Mouse (Mus musculus) thymus, postnatal 10 days (tissue): ENCODE data around the gene Hist1h4f.
"Not testable (repeated sequence)": the region's sequence is repeated elsewhere in the genome, so short reads cannot be mapped to it uniquely, and the experiment has no call there.

Experiments
- DNase-seq, 2 experiments: peaks; one replicate each; pipeline ENCODE4 v3.0.0; 2021; ENCODE audit warnings: low spot score in 2 of 2

Gene Hist1h4f

DNA sequence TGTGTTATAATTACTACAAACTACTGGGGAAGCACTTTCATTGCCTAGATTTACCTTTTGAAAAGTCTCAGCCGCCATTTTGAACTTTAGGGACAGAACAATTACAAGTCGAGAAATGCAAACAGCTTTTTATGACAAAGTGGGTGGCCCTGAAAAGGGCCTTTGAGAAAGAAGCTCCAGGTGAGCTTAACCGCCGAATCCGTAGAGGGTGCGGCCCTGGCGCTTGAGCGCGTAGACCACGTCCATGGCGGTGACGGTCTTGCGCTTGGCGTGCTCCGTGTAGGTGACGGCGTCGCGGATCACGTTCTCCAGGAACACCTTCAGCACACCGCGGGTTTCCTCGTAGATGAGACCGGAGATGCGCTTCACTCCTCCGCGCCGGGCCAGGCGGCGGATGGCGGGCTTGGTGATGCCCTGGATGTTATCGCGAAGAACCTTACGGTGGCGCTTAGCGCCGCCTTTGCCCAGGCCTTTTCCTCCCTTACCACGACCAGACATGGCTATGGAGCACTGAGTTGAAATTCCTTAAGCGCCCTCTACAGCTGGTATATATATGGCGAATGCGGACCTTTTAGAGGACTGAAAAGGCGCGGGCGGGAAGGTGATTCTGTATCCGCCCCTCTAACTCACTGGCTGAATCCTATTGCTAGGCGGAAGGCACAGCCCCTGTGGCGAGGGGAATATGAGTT is at the start of gene Hist1h4f:
TSS of gene Hist1h4f (minus strand) at position 503 of the 689 bp plus-strand sequence.
- peak; percentile 86 to 89 for DNase-seq

DNA sequence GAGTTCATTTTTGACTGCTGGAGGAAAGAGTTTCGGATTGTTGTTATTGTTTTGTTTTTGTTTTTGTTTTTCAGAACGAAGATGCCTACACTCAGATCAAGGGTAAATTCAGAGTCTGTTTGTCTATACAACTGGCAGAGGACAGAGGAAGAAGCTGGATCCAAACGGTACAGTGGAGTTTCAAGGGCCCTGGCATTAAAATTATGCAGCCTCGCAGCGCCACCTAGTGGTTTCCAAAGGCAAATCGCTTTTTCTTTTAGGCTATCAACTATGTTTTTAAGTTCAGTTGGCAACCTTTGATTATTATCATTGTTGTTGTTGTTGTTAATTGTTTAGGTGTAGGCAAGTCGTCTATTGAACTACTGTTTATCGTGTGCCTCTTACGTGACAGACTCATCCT is 46.5 kb upstream of the Hist1h4f start:
- peak; percentile 57 to 86 for DNase-seq

DNA sequence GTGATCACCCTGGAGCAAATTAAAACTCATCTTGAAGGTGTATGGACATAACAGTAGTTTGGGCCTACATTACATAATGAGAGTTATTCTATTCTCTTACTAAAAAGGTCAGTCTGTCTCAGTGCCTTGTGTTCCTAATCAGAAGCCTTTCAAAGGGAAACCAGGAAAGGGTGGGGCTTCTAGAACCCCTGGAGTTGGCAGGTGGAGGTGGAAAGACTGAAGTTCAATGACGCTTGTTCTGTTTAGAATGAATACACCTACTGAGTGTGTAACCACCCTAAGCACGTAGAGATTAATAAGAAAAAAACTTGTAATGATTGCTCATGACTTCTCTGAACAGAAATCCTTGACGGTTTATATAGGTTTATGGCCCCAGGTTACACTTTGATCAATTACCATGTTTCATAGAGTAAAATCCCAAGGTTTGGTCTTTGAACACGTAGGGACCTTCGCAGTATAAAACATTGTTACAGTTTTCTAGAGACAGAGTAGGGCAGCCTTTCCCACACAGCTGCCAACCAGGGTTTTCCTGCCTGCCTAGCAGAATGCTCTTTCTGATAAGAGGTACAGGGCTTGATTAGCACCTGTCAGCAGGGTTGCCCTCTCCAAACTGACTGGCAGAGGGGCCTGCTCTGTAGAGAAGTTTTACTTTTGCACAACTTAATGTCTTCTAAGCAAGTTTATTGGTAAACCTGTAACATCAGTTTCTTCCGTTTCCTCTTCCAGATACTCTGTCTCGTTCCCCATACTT is 44.3 kb upstream of the Hist1h4f start:
- no peak for DNase-seq

DNA sequence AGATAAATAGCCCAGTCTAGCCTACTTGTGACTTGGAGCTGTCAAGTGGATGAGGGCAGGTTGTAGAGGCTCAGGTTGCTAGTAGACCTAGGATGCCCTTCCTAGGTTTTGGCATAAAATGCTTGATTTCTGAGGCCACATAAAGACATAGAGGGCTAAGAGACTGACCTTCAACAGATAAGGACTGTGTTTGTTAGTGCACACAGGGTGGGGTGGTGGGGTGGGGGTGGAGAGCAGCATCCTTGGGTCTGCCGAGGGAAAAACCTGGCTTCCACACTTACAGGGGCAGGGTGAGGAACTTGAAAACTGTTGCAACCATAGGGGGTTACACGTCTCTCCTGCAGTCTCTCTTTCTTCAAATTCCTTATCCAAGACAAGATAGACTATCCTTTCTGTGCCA is 43.7 kb upstream of the Hist1h4f start:
- no peak for DNase-seq

DNA sequence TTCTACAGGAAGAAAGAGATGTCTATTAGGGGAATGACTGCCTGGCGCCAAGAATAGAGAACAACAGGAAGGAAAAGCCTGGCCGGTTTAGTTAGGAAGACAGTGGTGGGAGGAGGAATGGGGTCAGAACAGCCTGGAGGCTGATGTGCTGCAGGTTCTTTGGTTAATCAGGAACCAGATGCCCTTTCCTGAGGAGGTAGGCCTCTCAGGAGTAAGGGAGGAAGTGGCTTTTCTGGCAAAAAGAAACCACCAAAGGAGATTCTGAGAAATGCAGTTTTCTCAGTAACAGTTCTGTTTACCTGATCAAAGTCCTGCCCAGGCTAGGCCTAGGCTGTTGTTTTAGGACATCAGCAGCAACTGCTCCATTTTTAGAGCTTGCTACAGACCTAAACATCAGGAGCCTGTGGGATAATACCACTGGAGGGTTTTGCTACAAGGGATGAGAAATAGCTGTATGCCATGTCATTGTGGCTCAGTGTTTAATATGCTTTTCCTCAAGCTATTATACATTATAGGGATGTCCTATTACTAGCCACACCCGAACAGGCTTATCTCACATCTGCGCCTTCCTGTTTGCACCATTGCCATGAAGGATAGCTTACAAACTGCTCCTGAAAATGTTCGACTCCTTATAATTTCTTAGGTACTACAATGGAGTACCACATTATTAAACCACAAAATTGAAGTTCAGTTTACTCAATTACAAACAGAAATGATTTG is 41.8 kb upstream of the Hist1h4f start:
- no peak for DNase-seq

DNA sequence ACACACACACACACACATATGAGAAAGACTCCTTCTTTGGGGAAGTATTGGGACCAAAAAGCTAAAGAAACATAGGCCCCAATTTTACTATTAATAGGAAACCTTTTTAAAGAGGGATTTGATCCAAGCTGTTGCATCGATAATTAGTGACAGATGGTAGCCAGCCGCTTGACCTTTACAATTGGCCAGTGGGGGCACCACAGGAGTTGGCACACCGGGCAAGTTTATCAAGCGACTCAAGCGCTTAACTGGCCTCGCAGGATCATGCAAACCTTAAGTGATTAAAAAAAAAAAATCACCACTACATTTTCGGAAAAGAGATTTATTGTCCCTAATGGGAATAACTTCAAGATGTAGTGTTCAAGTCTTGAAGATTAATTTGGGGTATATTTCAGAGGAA is 41.2 kb upstream of the Hist1h4f start:
- DNase-seq, result no peak

DNA sequence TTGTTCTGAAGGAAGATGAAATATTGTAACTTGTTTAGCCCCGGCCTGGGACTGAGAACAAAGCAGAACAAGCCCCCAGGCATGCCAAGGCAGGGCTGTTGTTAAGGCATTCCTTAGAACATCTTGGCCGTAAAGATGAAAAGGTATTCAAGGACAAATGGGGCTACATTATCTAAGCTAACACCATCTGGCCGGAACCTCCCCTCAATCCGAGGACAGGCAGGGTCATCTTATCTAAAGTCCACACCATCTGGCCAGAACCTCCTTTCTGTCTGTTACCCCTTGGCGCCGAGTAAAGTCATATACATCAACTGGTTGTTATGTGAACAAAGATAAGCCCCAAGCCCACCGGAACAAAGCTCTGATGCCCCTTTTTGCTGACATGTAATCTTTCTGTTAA is 40.4 kb upstream of the Hist1h4f start:
- DNase-seq, result not testable (repeated sequence)

DNA sequence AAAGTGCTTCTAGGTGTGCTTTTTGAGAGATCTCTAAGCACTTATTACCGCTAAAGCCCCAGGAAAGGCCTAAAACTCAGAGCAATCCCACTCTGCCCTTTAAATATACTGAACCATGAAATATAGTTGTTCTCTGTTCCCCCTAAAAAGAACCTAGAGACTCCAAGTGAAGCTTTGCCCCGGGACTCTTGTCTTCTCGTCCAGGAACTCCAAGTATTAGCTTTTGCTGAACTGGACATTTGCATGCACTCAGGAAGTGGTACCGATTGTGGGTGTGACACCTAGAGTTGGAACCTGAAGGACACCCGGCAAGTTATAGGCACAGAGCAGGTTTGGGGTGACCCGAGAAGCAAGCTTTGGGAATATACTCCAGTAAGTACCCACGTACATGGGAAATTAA is 39.8 kb upstream of the Hist1h4f start:
- DNase-seq, result no peak

DNA sequence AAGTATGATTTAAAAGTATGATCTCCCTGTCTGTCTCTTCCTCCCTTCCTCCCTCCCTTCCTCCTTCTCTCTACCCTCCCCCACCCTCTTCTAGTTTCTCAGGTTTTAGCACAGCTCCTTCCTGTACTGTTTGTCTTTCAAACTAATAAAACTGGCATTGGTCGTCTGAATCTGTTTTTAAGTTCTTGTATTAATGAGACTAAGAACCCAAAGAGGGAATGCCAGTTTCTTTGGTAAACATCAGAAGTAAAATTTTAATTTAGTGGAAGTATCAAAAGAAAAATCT is 35.4 kb upstream of the Hist1h4f start:
- DNase-seq, result no peak

DNA sequence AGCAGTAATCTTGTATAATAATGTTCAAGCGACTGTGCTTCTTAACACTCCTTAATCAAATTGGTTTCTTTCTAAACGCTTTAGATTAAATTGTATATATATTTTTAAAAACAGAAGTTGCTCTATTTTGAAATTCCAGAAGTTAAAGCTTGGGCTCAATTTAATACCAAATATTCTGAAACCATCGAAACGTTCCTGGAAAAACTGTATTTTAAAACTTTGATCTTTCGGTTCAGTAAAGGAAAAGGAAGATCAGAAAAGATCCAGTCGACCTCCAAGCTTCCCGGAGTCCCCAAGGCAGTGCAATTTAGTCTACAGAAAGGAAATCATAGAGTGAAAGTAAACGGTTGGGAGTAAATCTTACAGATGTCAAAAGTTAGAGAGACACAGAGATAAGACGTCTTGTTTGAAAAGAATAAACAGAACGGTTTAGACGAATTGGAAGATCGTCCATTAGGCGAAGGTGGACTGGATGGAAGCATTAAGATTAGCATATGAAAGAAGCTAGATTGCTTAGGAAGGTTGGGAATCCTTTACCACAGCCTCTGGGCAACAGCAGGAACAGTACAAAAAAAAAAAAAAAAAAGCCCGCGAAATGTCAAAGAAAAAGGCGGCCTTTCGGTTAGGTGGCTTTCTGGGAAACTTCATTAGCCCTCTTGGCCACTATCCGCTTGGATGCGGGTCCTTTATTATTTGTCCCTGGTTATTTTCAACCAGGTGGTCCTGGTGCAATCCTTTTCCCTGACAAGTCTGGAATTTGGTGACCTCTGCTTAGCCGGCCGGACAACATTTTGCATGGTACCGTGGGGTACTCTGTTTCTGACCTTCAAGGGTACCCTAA is 34.9 kb upstream of the Hist1h4f start:
- DNase-seq, result no peak

DNA sequence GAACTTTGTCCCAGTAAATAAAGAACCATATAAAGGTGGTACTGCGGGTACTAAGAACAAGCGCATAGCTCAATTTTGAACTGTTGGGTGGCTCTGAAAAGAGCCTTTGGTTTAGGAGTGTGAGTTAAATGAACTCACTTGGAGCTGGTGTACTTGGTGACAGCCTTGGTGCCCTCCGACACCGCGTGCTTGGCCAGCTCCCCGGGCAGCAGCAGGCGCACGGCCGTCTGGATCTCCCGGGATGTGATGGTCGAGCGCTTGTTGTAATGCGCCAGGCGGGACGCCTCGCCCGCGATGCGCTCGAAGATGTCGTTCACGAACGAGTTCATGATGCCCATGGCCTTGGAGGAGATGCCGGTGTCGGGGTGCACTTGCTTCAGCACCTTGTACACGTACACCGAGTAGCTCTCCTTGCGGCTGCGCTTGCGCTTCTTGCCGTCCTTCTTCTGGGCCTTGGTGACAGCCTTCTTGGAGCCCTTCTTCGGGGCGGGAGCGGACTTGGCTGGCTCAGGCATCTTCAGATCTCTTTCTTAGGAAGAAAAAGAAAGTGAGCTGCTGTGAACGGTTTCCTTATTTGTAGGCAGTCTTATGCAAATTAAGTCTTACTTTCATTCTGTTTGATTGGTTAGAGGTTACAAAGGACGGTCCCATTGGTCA is 34.1 kb upstream of the Hist1h4f start:
- DNase-seq, result peak; percentile 76 to 80

DNA sequence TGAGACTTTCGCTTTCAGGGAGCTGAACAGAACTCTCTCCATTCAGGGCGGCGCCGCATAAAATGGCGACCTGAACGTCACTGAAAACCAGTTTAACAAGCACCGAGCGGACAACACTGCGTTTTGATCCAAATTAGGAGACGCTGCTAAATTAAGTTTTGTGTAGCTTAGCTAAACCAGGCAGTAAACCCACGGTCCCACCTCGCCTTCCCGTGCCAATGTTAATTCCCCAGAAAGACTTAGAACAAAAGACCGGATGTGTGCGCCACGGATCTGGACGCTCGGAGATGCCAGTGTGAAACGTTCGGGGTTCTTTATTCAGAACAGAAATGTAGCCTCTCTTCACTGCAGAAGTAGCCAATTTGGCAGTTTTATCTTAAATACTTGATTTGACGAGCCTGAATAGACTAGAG is 33.6 kb upstream of the Hist1h4f start:
- DNase-seq, result peak; percentile 57 to 67

DNA sequence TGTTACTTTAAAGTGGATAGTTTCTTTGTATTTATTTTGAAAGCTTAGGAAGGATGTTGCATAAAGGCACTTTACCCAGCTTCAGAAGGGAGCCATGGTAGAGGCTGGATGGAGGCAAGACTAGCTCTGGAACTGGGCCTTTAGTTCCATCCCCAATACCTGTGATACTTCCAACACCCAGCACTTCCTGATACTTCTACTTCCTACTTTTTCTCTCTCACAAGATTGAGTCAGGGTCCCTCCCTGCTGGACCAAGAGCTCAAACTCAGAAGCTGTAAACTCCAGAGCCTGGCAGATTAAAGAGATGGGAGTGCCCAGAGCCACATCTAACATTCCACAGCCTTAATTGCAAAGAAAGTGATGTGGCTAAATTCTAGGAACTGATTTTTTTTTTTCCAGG is 32.9 kb upstream of the Hist1h4f start:
- no peak for DNase-seq

DNA sequence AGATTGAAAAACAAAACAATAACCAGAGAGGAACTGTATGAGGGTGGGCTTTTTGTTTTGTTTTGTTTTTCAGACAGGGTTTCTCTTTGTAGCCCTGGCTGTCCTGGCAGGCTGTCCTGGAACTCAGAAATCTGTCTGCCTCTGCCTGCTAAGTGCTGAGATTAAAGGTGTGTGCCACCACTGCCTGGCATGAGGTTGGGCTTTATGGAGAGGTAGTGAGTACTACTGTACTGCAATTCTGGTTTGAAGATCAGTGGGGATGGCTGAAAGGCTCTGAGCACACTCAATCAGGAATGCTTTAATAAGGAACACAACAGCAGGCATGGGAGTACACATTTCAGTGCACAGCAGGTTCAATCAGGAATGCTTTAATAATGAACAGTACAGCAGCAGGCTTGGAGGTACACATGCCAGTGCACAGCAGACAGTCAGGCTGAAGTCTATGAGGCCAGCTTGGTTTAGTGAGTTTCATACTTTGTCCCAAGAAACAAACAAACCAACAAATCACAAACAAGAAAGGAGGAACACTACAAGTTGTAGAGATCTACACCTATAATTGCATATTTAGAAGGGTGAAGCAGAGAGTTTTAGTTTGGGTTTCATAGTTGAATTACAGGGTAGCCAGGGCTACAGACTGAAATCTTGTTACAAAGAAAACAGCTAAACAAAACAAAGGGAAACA is 32.1 kb upstream of the Hist1h4f start:
- no peak for DNase-seq

DNA sequence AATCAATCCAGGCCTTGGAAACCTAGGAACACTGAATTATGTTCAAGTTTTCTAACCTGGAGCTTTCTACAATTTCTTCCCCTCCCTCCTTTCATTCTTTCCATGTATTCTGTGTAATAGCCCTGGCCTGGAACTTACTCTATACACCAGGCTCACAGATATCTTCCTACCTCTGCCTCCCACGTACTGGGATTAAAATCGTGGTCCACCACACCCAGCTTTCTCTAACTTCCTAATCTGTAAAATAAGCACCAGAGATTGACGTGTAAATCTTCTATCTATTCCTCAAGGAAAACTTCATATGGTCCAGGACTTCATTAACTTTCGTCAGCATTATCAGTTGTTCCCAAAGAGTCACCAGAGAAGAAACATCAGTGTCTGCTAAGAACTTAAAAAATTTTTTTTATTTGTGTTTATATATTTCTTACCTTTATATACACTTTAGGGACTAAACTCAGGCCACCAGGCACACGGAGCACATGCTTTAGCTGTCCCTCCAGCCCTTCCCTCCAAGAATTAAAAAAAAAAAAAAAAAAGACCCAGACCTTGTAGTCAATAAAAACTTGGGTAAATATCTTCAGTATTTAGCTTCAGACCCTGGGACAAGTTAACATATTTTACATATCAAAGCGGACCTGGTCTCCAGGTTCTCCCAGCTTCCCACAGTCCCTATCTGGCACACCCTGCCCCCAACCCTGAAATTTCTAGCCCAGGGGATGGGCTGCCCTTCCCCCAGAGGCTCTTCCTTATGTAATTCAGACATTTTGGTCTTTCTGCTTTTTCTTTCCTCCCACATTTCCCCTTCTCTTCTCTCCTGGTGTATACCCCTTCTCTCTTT is 31.0 kb upstream of the Hist1h4f start:
- no peak for DNase-seq

DNA sequence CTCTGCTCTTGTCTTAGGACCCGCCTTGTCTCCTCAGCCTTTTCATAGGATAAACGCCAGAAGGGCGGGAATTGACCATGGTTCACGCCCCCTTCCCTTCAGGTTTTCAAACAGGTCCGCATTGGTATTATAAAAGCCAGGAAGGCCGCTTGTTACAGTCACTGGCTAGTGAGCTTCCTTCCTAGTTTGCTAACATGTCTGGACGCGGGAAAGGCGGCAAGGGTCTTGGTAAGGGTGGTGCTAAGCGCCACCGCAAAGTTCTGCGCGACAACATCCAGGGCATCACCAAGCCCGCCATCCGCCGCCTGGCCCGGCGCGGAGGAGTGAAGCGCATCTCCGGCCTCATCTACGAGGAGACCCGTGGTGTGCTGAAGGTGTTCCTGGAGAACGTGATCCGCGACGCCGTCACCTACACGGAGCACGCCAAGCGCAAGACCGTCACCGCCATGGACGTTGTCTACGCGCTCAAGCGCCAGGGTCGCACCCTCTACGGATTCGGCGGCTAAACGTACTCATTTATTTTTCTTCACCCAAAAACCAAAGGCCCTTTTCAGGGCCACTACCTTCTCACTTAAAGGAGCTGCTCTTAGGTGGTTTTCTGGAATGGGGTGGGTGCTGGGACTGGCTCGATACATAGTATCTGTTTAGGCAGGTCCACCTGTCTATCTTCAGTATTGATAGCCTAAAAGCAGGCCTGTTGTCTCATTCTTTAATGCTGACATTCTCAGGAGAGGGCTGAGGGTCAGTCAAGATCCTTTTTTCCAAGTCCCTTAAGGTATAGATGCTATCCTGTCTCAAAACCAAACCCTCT is 30.2 kb upstream of the Hist1h4f start, which contains the start of gene Hist1h4d:
TSS of gene Hist1h4d (plus strand) at position 191 of the 811 bp plus-strand sequence.
- DNase-seq, result peak; percentile 96 to 97

DNA sequence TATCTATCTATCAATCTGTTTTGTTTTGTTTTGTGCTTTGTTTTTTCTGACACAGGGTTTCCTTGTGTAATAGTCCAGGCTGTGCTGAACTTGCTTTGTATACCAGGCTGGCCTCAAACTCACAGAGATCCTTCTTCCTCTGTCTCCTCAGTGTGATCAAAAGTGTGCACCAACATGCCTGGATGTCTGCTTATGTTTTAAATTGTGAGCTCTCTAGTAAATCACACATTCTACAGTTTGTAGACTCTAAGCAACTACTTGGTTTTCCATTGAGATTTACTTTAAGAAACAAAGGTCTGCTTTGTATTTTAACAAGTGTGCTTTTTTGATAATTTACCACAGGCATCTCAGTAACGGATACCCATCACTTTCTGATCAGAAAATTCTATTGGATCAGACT is 26.4 kb upstream of the Hist1h4f start:
- DNase-seq, result no peak

DNA sequence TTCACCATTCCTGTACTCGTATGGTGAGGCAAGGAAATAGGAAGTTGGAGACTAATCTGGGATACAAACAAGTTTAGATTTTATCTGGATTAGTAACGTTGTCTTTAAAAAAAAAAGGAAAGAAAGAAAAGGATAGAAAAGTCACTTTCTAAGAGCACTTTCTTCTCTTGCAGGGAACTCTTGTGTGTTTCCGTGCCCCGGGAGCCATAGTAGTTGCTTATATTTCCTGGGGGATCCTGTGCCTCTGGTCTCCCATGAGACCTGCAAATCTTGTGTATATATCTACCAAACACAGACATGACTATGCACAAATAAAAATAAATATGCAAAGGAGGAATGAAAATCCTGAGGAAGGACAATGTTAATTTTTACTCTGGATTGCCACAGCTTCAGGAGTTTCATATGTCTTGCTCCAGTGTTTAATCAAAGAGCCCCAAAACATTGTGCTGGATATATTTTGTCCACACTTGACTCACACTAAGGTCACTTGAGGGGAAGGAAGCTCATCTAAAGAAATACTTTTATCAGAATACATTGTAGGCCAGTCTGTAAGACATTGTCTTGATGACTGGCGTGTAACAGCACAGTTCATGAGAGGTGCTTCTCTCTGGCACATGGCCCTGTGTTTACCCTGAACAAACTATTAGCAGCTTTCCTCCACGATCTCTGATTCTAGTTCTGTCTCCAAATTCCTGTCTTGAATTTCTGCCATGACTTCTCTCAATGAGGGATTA is 25.6 kb upstream of the Hist1h4f start:
- DNase-seq, result no peak
